In the genomic region with DNA sequence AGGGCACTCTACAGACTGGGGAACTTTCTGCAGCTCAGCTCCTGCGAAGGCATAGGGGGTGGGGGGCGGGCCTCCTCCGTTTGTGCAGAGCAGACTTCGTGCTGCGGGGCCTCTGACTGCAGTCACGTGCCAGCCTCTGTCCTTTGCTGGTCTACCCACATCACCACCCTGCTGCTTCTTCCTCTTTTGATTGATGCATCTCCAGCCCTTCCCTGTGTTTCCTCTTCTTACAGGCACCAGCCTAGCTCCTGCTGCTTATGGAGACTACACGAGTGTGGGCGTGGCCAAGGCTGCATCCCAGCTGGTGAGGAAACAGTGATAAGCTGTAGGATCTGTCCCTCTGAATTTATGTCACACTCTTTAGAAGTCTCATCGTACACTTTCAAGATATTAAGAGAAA, we compare ENCODE assay signal across 11 mouse cellular contexts. TPM values are rescaled to one million over a fixed set of nuclear protein-coding genes. Genes with fewer than 3 reads are reported as not detected.
DNase-seq lines count a peak whose midpoint lies in the region; ATAC-seq and TF ChIP-seq lines count a peak whose summit lies in the region.
"Had no signal": no experiment of that assay in that cellular context is flagged by ENCODE, and none has a peak within 500 bp of the region (broad histone marks: within the 10 kb centered on the region; RNA-seq: fewer than 3 reads in every experiment).

No protein-coding gene starts in this region.

- no peak overlapping the region for H3K4me2 ChIP-seq in midbrain, postnatal 0 days (ENCODE audit: low read depth, low read length, poor library complexity, severe bottlenecking)
- no peak overlapping the region for H3K4me2 ChIP-seq in midbrain, embryonic 16.5 days (ENCODE audit: low read length)
- H3K4me2 ChIP-seq in liver, embryonic 13.5 days = no peak overlapping the region
- H3K4me2 ChIP-seq: embryonic facial prominence, embryonic 13.5 days; stomach, embryonic 15.5 days had no signal

- H3K4me3 ChIP-seq in heart, embryonic 10.5 days = no peak overlapping the region
- no peak overlapping the region for H3K4me3 ChIP-seq in midbrain, postnatal 0 days (ENCODE audit: low read depth, low read length)
- H3K4me3 ChIP-seq in midbrain, embryonic 16.5 days (ENCODE audit: low read depth, low read length) = no peak overlapping the region
- no peak overlapping the region for H3K4me3 ChIP-seq in liver, embryonic 13.5 days (replicated peaks)
- H3K4me3 ChIP-seq: embryonic facial prominence, embryonic 13.5 days; stomach, embryonic 15.5 days had no signal

- H3K27me3 ChIP-seq in heart, embryonic 10.5 days (ENCODE audit: insufficient read depth, poor library complexity, severe bottlenecking) = no peaks in the 10 kb centered on the region
- no peaks in the 10 kb centered on the region for H3K27me3 ChIP-seq in midbrain, postnatal 0 days (ENCODE audit: insufficient read depth, low read length)
- H3K27me3 ChIP-seq in midbrain, embryonic 16.5 days (ENCODE audit: control insufficient read depth, insufficient read depth, low read depth, low read length) = no peaks in the 10 kb centered on the region
- H3K27me3 ChIP-seq in liver, embryonic 13.5 days = no peaks in the 10 kb centered on the region
- H3K27me3 ChIP-seq in splenic B cell, adult 2 months (ENCODE audit: control insufficient read depth, insufficient read depth, low read length, poor library complexity, severe bottlenecking) = no peaks in the 10 kb centered on the region
- H3K27me3 ChIP-seq: embryonic facial prominence, embryonic 13.5 days; stomach, embryonic 15.5 days had no signal

- 43% methylated on average over 9 of the region's 9 CpGs for WGBS in heart, embryonic 10.5 days
- 28% methylated on average over 9 of the region's 9 CpGs for WGBS in midbrain, postnatal 0 days
- 30% methylated on average over 9 of the region's 9 CpGs for WGBS in midbrain, embryonic 16.5 days
- 23% methylated on average over 9 of the region's 9 CpGs for WGBS in liver, embryonic 13.5 days (ENCODE audit: insufficient replicate concordance)

- H3K9ac ChIP-seq in midbrain, postnatal 0 days (replicated peaks; ENCODE audit: low read length, poor library complexity, severe bottlenecking) = no peak overlapping the region
- no peak overlapping the region for H3K9ac ChIP-seq in midbrain, embryonic 16.5 days (ENCODE audit: low read depth, low read length)
- no peak overlapping the region for H3K9ac ChIP-seq in liver, embryonic 13.5 days
- H3K9ac ChIP-seq: embryonic facial prominence, embryonic 13.5 days; stomach, embryonic 15.5 days had no signal

- no peak for TF ChIP-seq CTCF in midbrain, postnatal 0 days (IDR thresholded peaks at IDR 0.05)

- ATAC-seq in midbrain, postnatal 0 days (ENCODE audit: low FRiP score) = 0 out of 2 replicates have a peak, but pooled peaks have one; percentile 10
- no peak for ATAC-seq in midbrain, embryonic 16.5 days
- peak; percentile 66 for ATAC-seq in liver, embryonic 13.5 days (ENCODE audit: low read depth)

- no peaks in the 10 kb centered on the region for H3K9me3 ChIP-seq in heart, embryonic 10.5 days
- no peaks in the 10 kb centered on the region for H3K9me3 ChIP-seq in midbrain, postnatal 0 days (ENCODE audit: low read length)
- no peaks in the 10 kb centered on the region for H3K9me3 ChIP-seq in midbrain, embryonic 16.5 days (replicated peaks; ENCODE audit: control insufficient read depth, low read length, poor library complexity, severe bottlenecking)
- H3K9me3 ChIP-seq in liver, embryonic 13.5 days (replicated peaks) = no peaks in the 10 kb centered on the region
- H3K9me3 ChIP-seq: embryonic facial prominence, embryonic 13.5 days; stomach, embryonic 15.5 days had no signal

- H3K4me1 ChIP-seq in heart, embryonic 10.5 days = peaks cover 25% of the 10 kb centered on the region
- no peaks in the 10 kb centered on the region for H3K4me1 ChIP-seq in midbrain, postnatal 0 days (ENCODE audit: insufficient read depth, low read length)
- no peaks in the 10 kb centered on the region for H3K4me1 ChIP-seq in midbrain, embryonic 16.5 days (ENCODE audit: control insufficient read depth, insufficient read depth, low read length)
- peaks cover 6% of the 10 kb centered on the region for H3K4me1 ChIP-seq in liver, embryonic 13.5 days (replicated peaks)
- H3K4me1 ChIP-seq: stomach, embryonic 15.5 days had no signal

- no peaks in the 10 kb centered on the region for H3K36me3 ChIP-seq in heart, embryonic 10.5 days
- H3K36me3 ChIP-seq in midbrain, postnatal 0 days (ENCODE audit: insufficient read depth, low read length) = no peaks in the 10 kb centered on the region
- H3K36me3 ChIP-seq in midbrain, embryonic 16.5 days (ENCODE audit: control insufficient read depth, insufficient read depth, low read length) = no peaks in the 10 kb centered on the region
- no peaks in the 10 kb centered on the region for H3K36me3 ChIP-seq in liver, embryonic 13.5 days
- H3K36me3 ChIP-seq in splenic B cell, adult 2 months (ENCODE audit: control insufficient read depth, insufficient read depth, low read length, poor library complexity, severe bottlenecking) = peaks cover 30% of the 10 kb centered on the region
- H3K36me3 ChIP-seq: embryonic facial prominence, embryonic 13.5 days; stomach, embryonic 15.5 days had no signal

- peak; percentile 11 for DNase-seq in heart, adult 8-10 months (ENCODE audit: low spot score)
- no peak for DNase-seq in heart, embryonic 10.5 days (ENCODE audit: low spot score)
- no peak for DNase-seq in midbrain, postnatal 0 days (ENCODE audit: low spot score)
- DNase-seq in liver, embryonic 13.5 days = peak; percentile 11
- DNase-seq in splenic B cell, adult 2 months (ENCODE audit: low read depth, low spot score) = peak; percentile 19
- DNase-seq in adrenal gland, postnatal 14 days = no peak
- no peak for DNase-seq in c-Kit-positive CD71-positive TER-119-positive erythroid progenitor cells, embryonic 14.5 days (ENCODE audit: low spot score)
- DNase-seq: adrenal gland, postnatal 10 days had no signal

- H3K27ac ChIP-seq in heart, embryonic 10.5 days = no peak overlapping the region
- H3K27ac ChIP-seq in midbrain, postnatal 0 days (ENCODE audit: low read depth, low read length) = no peak overlapping the region
- H3K27ac ChIP-seq in midbrain, embryonic 16.5 days (ENCODE audit: low read length) = no peak overlapping the region
- H3K27ac ChIP-seq in liver, embryonic 13.5 days = no peak overlapping the region
- H3K27ac ChIP-seq: embryonic facial prominence, embryonic 13.5 days; stomach, embryonic 15.5 days had no signal

RNA-seq across cellular contexts. Expression of a gene that starts 33.6 kb away (rescaled TPM):
- total RNA-seq in heart, adult 8-10 months (2022) = 1 to 10 TPM; 1.1 to 3.3 (median 1.2) TPM
- polyA plus RNA-seq in heart, embryonic 10.5 days (2016; fragmentation: Nextera tagmentation; extraction: Ambion mirVana) = 2.3 and 4.8 TPM in 2 replicates
- 1.8 and 2.9 TPM in 2 replicates for total RNA-seq in midbrain, postnatal 0 days (2014; rRNA removed)
- 0.59 and 1.5 TPM in 2 replicates for polyA plus RNA-seq in midbrain, postnatal 0 days (2015; fragmentation: Nextera tagmentation; extraction: Ambion mirVana)
- polyA plus RNA-seq in midbrain, embryonic 16.5 days (2015; fragmentation: Nextera tagmentation; extraction: Ambion mirVana) = 0.61 and 0.75 TPM in 2 replicates
- polyA plus RNA-seq in liver, embryonic 13.5 days (2015; fragmentation: Nextera tagmentation; extraction: Ambion mirVana) = 12.7 and 16.1 TPM in 2 replicates
- 5.3 and 15.6 TPM in 2 replicates for total RNA-seq in adrenal gland, postnatal 14 days (2021)

Comparison
In these comparisons a context has a peak if more than half of its experiments do, and no peak if none do; other contexts are left out.
1. DNase-seq: peak in heart, adult 8-10 months (single experiment), liver, embryonic 13.5 days (single experiment) and splenic B cell, adult 2 months (single experiment); none in heart, embryonic 10.5 days (single experiment), midbrain, postnatal 0 days (single experiment), adrenal gland, postnatal 14 days (single experiment) and c-Kit-positive CD71-positive TER-119-positive erythroid progenitor cells, embryonic 14.5 days (single experiment).